Mouse (Mus musculus) forebrain, embryonic 11.5 days (tissue): Measurements from ENCODE around the gene Bcar3. TPM values are rescaled to one million over a fixed set of nuclear protein-coding genes. Genes with fewer than 3 reads are reported as not detected.

Experiments used
- ATAC-seq: fragments of 200-750 bp; cut with Nextera tagmentation; replicated peaks from 2 replicates; pipeline ENCODE4 v1.8.0; 2017; ENCODE audit warnings: moderate TSS enrichment; ENCODE audit not compliant: low FRiP score
- DNase-seq: peaks from one replicate; pipeline ENCODE4 v3.0.0-alpha.2; 2017; ENCODE audit warnings: low spot score
- H3K27ac ChIP-seq: fragments of 300-500 bp; sonication (generic); 2 replicates; pipeline ENCODE4 v1.5.1; 2014; ENCODE audit warnings: low read depth, low read length
- H3K27me3 ChIP-seq: fragments of 300-500 bp; sonication (generic); 2 replicates; pipeline ENCODE4 v1.6.1; 2014; ENCODE audit warnings: mild to moderate bottlenecking, low read length, mixed read lengths; ENCODE audit not compliant: control insufficient read depth, insufficient read depth
- H3K36me3 ChIP-seq: fragments of 300-500 bp; sonication (generic); 2 replicates; pipeline ENCODE4 v1.6.1; 2014; ENCODE audit warnings: mild to moderate bottlenecking, low read length, moderate library complexity, mixed read lengths; ENCODE audit not compliant: control insufficient read depth, insufficient read depth
- H3K4me1 ChIP-seq: fragments of 300-500 bp; sonication (generic); replicated peaks from 2 replicates; pipeline ENCODE4 v1.6.1; 2014; ENCODE audit warnings: low read length, mixed read lengths; ENCODE audit not compliant: control insufficient read depth, insufficient read depth
- H3K4me2 ChIP-seq: fragments of 300-500 bp; sonication (generic); 2 replicates; pipeline ENCODE4 v1.6.1; 2014; ENCODE audit warnings: low read depth, mild to moderate bottlenecking, low read length, moderate library complexity, mixed read lengths; ENCODE audit not compliant: severe bottlenecking
- H3K4me3 ChIP-seq: fragments of 300-500 bp; sonication (generic); 2 replicates; pipeline ENCODE4 v1.5.1; 2014; ENCODE audit warnings: low read depth, low read length
- H3K9ac ChIP-seq: fragments of 300-500 bp; sonication (generic); 2 replicates; pipeline ENCODE4 v1.6.1; 2014; ENCODE audit warnings: low read length
- H3K9me3 ChIP-seq: fragments of 300-500 bp; sonication (generic); 2 replicates; pipeline ENCODE4 v1.6.1; 2016; ENCODE audit warnings: low read length, mixed read lengths; ENCODE audit not compliant: control insufficient read depth
- WGBS: fragments of 180-500 bp; shearing (Covaris S2); extraction: QIAGEN DNeasy Blood & Tissue Kit; methylation state at CpG from one replicate; pipeline ENCODE4 v1.1.7; 2014; 5-methylcytosine and 5-hydroxymethylcytosine counted together
- polyA plus RNA-seq: library from polyadenylated mRNA; unstranded; fragments of >200 nt; fragmentation: Nextera tagmentation; extraction: Ambion mirVana; gene quantifications from 2 replicates; pipeline ENCODE4 v1.2.1, GENCODE M21; 2014

Gene Bcar3
- polyA plus RNA-seq, 1 experiment from 2014 or later = 12.5 TPM

DNA sequence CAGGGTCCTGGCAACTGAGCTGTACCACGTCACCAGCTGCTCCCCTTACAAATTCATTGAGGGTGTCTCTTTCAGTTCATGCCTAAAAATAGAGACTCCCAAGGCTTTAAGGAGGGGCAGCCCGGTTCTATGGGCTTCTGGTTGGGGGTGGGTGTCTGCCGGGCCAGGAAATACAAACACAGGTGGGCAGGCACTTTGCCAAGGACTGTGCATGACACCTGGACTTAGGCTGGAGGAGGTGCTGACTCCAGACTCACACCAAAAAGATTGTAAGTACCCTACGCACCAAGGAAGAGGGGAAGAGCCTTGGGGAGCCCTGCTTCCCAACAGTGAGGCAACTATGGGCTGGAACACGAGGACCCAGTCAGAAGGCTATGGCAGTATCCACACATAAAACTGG, 44.1 kb downstream of the Bcar3 start:
- Histone ChIP-seq H3K36me3 (no peaks in the 10 kb centered on the region), H3K27ac (no peak overlapping the region), H3K9ac (no peak overlapping the region), H3K9me3 (no peaks in the 10 kb centered on the region), H3K27me3 (no peaks in the 10 kb centered on the region), H3K4me1 (peaks cover 5% of the 10 kb centered on the region; the same call in 1 of the 2 replicates), H3K4me2 (no peak overlapping the region), H3K4me3 (no peak overlapping the region)
- ATAC-seq (no peak), DNase-seq (no peak)
- 76% methylated on average over 5 of the region's 5 CpGs for WGBS

DNA sequence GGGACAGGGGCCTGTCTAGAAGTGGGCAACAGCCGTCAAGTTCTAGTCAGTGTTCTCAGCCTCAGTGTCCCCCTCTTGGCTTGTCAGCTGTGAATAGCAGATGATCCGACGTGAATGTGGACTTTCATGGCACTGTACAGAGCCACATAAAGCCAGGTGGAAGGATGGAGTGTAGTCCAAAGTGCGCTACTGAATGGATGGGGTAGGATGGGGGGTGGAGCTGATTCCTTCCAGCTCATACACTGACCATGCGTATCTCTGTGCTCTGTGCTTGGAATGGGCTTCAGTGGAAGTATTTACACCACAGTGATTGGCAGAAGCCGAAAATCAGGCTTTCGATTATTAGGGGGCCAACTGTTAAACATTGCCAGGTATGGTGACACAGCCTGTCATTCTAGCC, 45.0 kb downstream of the Bcar3 start:
- Histone ChIP-seq H3K4me2 (no peak overlapping the region), H3K9ac (no peak overlapping the region), H3K9me3 (no peaks in the 10 kb centered on the region), H3K27me3 (no peaks in the 10 kb centered on the region), H3K4me1 (no peaks in the 10 kb centered on the region), H3K4me3 (no peak overlapping the region), H3K27ac (no peak overlapping the region), H3K36me3 (no peaks in the 10 kb centered on the region)
- WGBS = 93% methylated on average over 7 of the region's 7 CpGs
- ATAC-seq = no peak
- no peak for DNase-seq

DNA sequence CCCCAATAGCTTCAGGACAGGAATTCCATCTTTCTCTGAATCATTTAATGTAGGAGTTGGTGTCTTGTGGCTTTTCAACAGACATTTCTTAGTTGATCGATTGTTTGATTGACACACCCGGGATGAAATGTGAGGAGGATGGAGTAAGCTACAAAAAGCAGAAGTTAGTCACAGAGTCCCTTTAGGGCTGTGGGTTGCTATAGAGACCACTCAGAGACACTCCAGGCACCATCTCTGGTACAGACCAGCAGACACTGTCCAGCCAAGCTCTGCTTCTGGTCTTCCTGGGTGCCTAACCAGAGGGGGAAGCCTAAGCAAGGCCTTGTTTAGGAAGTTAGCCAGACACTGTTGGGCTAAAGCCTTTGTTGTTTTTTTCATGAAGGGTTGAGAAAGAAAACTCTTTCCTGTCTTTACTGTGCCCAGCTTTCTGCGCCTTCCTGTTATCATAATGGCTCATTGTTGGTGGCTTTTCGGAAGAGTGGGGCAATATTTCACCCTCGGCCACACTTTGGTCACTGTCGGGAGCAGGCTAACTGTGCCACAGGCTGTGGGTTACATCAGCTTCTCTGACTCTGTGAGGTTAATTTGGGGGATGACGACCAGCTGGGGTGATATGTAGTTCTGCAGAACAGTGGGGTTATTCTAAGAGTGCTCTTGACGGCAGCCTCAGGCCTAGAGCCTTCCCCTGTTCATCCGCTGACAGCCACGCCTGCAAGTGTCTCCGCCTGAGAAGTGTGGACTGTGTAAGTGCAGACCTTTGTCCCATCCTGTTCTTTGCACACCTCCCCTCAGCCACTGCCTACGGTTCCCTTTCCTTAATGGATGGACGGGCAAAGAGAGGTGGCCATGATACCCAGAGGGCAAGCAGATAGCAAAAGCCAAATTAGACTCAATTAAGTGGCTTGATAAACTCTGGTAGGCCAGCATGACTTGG, 46.5 kb downstream of the Bcar3 start:
- DNase-seq (no peak), ATAC-seq (no peak)
- Histone ChIP-seq H3K9me3 (no peaks in the 10 kb centered on the region), H3K27ac (no peak overlapping the region), H3K4me1 (no peaks in the 10 kb centered on the region), H3K9ac (no peak overlapping the region), H3K36me3 (no peaks in the 10 kb centered on the region), H3K4me3 (no peak overlapping the region), H3K27me3 (no peaks in the 10 kb centered on the region), H3K4me2 (no peak overlapping the region)
- WGBS = 82% methylated on average over 13 of the region's 13 CpGs

DNA sequence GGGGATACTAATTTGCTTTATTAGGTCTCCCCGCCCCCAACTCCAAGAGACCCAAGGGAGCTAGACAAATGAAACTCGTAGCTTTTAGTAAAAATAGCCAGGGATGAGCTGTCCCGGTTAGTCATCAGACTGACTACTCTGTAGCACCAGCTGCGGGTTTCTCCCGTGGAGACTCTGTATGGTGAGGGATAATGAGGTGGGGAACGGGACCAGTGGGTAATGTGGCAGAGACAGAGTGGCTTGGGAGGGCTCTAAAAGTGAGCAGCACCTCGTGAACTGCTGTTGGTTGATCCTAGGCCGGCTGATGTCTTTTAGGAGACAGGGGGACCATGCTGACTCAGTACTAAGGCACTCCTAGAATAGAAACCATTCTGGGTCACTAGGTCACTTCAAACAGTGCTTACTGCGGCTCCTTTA, 49.5 kb downstream of the Bcar3 start:
- ATAC-seq (no peak), DNase-seq (no peak)
- Histone ChIP-seq H3K4me2 (no peak overlapping the region), H3K36me3 (no peaks in the 10 kb centered on the region), H3K27ac (no peak overlapping the region), H3K9me3 (no peaks in the 10 kb centered on the region), H3K9ac (no peak overlapping the region), H3K27me3 (no peaks in the 10 kb centered on the region), H3K4me3 (no peak overlapping the region), H3K4me1 (no peaks in the 10 kb centered on the region)
- WGBS = 79% methylated on average over 9 of the region's 9 CpGs

DNA sequence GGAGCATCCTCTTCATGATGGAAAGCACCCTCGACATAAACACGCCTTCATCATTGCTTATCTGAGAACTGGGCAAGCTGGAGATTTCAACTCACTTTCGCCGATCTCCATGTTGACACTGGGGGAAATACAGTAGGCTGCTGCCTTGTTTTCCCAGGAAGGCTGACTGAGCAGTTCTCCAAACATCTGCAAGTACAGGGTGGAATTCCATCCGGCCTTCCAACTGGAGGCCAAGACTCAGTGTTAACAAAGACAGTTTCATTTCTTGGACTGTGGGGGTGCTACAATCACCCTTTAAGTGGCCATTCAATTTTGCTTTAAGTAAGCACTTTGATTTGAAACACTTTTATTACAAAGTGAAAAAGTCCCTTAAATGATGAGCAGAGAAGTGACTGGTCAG, 50.4 kb downstream of the Bcar3 start:
- no peak for DNase-seq
- no peak for ATAC-seq
- H3K27ac ChIP-seq = no peak overlapping the region
- no peaks in the 10 kb centered on the region for H3K9me3 ChIP-seq
- H3K36me3 ChIP-seq = no peaks in the 10 kb centered on the region
- H3K4me1 ChIP-seq = no peaks in the 10 kb centered on the region
- WGBS = 88% methylated on average over 5 of the region's 5 CpGs
- H3K4me2 ChIP-seq = no peak overlapping the region
- no peak overlapping the region for H3K4me3 ChIP-seq
- H3K27me3 ChIP-seq = no peaks in the 10 kb centered on the region
- H3K9ac ChIP-seq = no peak overlapping the region

DNA sequence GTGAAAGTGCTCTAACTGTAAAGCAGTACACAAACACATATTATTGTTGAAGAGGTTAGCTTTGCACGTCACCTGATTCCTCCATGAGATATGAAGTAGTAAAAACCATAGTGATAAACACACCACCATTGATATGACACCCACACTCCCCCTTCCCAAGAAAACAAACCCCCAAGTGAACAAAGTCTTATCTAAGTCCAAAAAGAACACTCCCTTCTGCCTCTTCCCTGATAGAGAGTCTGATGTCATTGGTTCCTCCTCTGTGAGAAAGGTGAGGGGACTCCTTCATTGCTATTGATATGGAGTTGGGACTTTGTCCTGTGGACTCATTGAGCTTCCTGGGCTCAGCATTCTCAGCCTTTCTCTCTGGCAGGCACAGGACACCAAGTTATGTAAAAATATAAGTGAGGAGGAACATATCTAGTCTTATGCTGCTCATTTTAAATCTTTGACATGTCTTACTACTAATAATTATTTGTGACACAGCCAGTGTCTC, 52.1 kb downstream of the Bcar3 start:
- 88% methylated on average over 1 of the region's 1 CpGs for WGBS
- no peaks in the 10 kb centered on the region for H3K4me1 ChIP-seq
- H3K9ac ChIP-seq = no peak overlapping the region
- H3K27me3 ChIP-seq = no peaks in the 10 kb centered on the region
- ATAC-seq (no peak), DNase-seq (no peak)
- no peak overlapping the region for H3K27ac ChIP-seq
- no peaks in the 10 kb centered on the region for H3K9me3 ChIP-seq
- H3K4me3 ChIP-seq = no peak overlapping the region
- H3K36me3 ChIP-seq = no peaks in the 10 kb centered on the region
- no peak overlapping the region for H3K4me2 ChIP-seq

DNA sequence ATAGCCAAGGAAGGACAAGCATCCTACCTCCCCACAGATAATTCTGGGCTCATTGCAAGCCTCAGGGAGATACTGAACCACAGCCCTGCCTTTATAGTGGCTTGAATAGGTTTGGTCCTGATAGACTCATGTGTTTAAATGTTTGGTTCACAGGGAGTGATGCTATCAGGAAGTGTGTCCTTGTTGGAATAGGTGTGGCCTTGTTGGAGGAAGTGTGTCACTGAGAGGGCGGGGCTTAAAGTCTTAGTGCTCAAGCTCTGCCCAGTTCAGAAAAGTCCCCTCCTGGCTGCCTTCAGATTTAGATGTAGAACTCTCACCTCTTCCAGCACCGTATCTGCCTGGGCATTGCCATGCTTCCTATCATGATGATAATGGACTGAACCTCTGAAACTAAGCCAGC, 52.7 kb downstream of the Bcar3 start:
- 88% methylated on average over 2 of the region's 2 CpGs for WGBS
- Histone ChIP-seq H3K4me1 (no peaks in the 10 kb centered on the region), H3K4me3 (no peak overlapping the region), H3K36me3 (no peaks in the 10 kb centered on the region), H3K9me3 (no peaks in the 10 kb centered on the region), H3K27me3 (no peaks in the 10 kb centered on the region), H3K4me2 (no peak overlapping the region), H3K27ac (no peak overlapping the region), H3K9ac (no peak overlapping the region)
- no peak for ATAC-seq
- no peak for DNase-seq

DNA sequence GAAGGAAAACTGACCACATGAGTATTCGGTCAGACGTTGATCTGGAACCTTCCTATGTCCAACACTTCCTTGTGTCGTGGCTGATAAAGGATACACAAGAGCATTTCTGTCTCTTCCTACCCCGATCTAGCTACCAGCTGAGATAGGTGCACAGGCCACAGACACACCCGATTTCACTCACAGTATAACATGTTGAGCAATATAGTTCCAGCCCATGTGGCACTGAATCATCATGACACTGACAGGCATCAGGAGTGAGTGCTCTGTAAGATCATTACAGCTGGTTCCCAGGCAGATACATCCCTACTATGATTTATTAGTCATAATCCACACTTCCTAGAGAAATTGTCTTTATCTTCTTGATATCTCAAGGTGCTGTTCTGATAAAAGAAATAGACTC, 54.7 kb downstream of the Bcar3 start:
- Histone ChIP-seq H3K36me3 (no peaks in the 10 kb centered on the region), H3K4me1 (no peaks in the 10 kb centered on the region), H3K9ac (no peak overlapping the region), H3K4me3 (no peak overlapping the region), H3K9me3 (no peaks in the 10 kb centered on the region), H3K27ac (no peak overlapping the region), H3K27me3 (no peaks in the 10 kb centered on the region), H3K4me2 (no peak overlapping the region)
- DNase-seq = no peak
- WGBS = 90% methylated on average over 5 of the region's 5 CpGs
- no peak for ATAC-seq

DNA sequence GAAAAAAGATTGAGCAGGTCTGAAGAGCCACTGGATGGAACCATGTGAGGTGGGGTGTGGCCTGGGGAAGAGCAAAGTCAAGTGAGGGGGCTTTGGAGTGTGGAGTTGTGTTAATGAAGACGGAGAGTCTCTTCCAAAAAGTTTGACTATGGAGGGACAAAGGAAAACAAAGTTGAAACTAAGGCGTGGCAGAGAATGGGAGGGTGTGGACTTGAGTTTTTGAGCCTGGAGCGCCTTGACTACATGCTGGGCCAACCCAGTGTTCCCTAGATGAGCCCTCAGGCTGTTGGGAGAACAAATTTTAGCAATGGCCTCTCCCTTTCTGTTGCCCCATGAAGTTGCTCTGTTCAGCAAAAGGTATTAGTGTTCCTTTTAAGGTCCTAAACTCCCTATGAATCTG, 58.9 kb downstream of the Bcar3 start:
- Histone ChIP-seq H3K27me3 (no peaks in the 10 kb centered on the region), H3K27ac (no peak overlapping the region), H3K4me1 (no peaks in the 10 kb centered on the region), H3K9ac (no peak overlapping the region), H3K36me3 (no peaks in the 10 kb centered on the region), H3K4me3 (no peak overlapping the region), H3K9me3 (no peaks in the 10 kb centered on the region), H3K4me2 (no peak overlapping the region)
- ATAC-seq (no peak), DNase-seq (no peak)
- 87% methylated on average over 3 of the region's 3 CpGs for WGBS
